Mouse (Mus musculus): ENCODE results near the gene Ush2a. TPM values are rescaled to one million over a fixed set of nuclear protein-coding genes. Genes with fewer than 3 reads are reported as not detected.

Gene Ush2a
- polyA plus RNA-seq, 2 experiments, result 0.01 to 0.11 TPM

- no peak for TF ChIP-seq POLR2A (IDR thresholded peaks at IDR 0.05; ENCODE audit: borderline replicate concordance, extremely low read depth, insufficient read depth, insufficient read length)
- no peak overlapping the region for H3K9ac ChIP-seq (ENCODE audit: low read depth, low read length, severe bottlenecking)
- peaks cover 3% of the 10 kb centered on the region; the same call in 1 of the 2 replicates for H3K4me1 ChIP-seq (ENCODE audit: control insufficient read depth, insufficient read depth, low read length)
- DNase-seq (ENCODE audit: low spot score) (no peak), ATAC-seq (ENCODE audit: low FRiP score, low read depth) (no peak)
- no peaks in the 10 kb centered on the region for H3K36me3 ChIP-seq (ENCODE audit: control insufficient read depth, insufficient read depth, low read length)
- H3K4me2 ChIP-seq (replicated peaks; ENCODE audit: low read depth, low read length, severe bottlenecking), result no peak overlapping the region
- WGBS, result 55% methylated on average over 5 of the region's 5 CpGs
- H3K27ac ChIP-seq (replicated peaks; ENCODE audit: low read depth, low read length), result no peak overlapping the region
- H3K4me3 ChIP-seq (replicated peaks; ENCODE audit: low read length), result no peak overlapping the region
- no peaks in the 10 kb centered on the region for H3K9me3 ChIP-seq (ENCODE audit: control insufficient read depth, low read length)
- no peaks in the 10 kb centered on the region for H3K27me3 ChIP-seq (ENCODE audit: control insufficient read depth, insufficient read depth, low read length)
These were observed 686.0 kb downstream of the Ush2a start for GRCm38 (mm10) chr1:188947794-188948193.

GRCm38 (mm10) chr1:188948276-188948675 is 686.5 kb downstream of the Ush2a start:
- no peak for DNase-seq (ENCODE audit: low spot score)
- Histone ChIP-seq H3K36me3 (ENCODE audit: control insufficient read depth, insufficient read depth, low read length) (no peaks in the 10 kb centered on the region), H3K27me3 (ENCODE audit: control insufficient read depth, insufficient read depth, low read length) (no peaks in the 10 kb centered on the region), H3K4me2 (replicated peaks; ENCODE audit: low read depth, low read length, severe bottlenecking) (no peak overlapping the region), H3K4me1 (ENCODE audit: control insufficient read depth, insufficient read depth, low read length) (peaks cover 3% of the 10 kb centered on the region; the same call in 1 of the 2 replicates), H3K27ac (replicated peaks; ENCODE audit: low read depth, low read length) (no peak overlapping the region), H3K9me3 (ENCODE audit: control insufficient read depth, low read length) (no peaks in the 10 kb centered on the region), H3K4me3 (replicated peaks; ENCODE audit: low read length) (no peak overlapping the region), H3K9ac (ENCODE audit: low read depth, low read length, severe bottlenecking) (no peak overlapping the region)
- ATAC-seq (ENCODE audit: low FRiP score, low read depth), result no peak
- 77% methylated on average over 9 of the region's 9 CpGs for WGBS
- no peak for TF ChIP-seq POLR2A (IDR thresholded peaks at IDR 0.05; ENCODE audit: borderline replicate concordance, extremely low read depth, insufficient read depth, insufficient read length)

- Histone ChIP-seq H3K27ac (replicated peaks; ENCODE audit: low read depth, low read length) (no peak overlapping the region), H3K4me1 (ENCODE audit: control insufficient read depth, insufficient read depth, low read length) (no peaks in the 10 kb centered on the region), H3K9me3 (ENCODE audit: control insufficient read depth, low read length) (no peaks in the 10 kb centered on the region), H3K4me3 (replicated peaks; ENCODE audit: low read length) (no peak overlapping the region), H3K9ac (ENCODE audit: low read depth, low read length, severe bottlenecking) (no peak overlapping the region), H3K36me3 (ENCODE audit: control insufficient read depth, insufficient read depth, low read length) (no peaks in the 10 kb centered on the region), H3K4me2 (replicated peaks; ENCODE audit: low read depth, low read length, severe bottlenecking) (no peak overlapping the region), H3K27me3 (ENCODE audit: control insufficient read depth, insufficient read depth, low read length) (no peaks in the 10 kb centered on the region)
- no peak for TF ChIP-seq POLR2A (IDR thresholded peaks at IDR 0.05; ENCODE audit: borderline replicate concordance, extremely low read depth, insufficient read depth, insufficient read length)
- DNase-seq (ENCODE audit: low spot score) (no peak), ATAC-seq (ENCODE audit: low FRiP score, low read depth) (no peak)
- WGBS, result 93% methylated on average over 6 of the region's 6 CpGs
These were observed 689.3 kb downstream of the Ush2a start for GRCm38 (mm10) chr1:188951091-188951490.

- H3K36me3 ChIP-seq (ENCODE audit: control insufficient read depth, insufficient read depth, low read length), result no peaks in the 10 kb centered on the region
- 85% methylated on average over 4 of the region's 4 CpGs for WGBS
- no peak overlapping the region for H3K4me2 ChIP-seq (replicated peaks; ENCODE audit: low read depth, low read length, severe bottlenecking)
- no peak overlapping the region for H3K4me3 ChIP-seq (replicated peaks; ENCODE audit: low read length)
- no peak overlapping the region for H3K9ac ChIP-seq (ENCODE audit: low read depth, low read length, severe bottlenecking)
- DNase-seq (ENCODE audit: low spot score), result no peak
- no peak for ATAC-seq (ENCODE audit: low FRiP score, low read depth)
- no peaks in the 10 kb centered on the region for H3K9me3 ChIP-seq (ENCODE audit: control insufficient read depth, low read length)
- TF ChIP-seq POLR2A (IDR thresholded peaks at IDR 0.05; ENCODE audit: borderline replicate concordance, extremely low read depth, insufficient read depth, insufficient read length), result no peak
- no peak overlapping the region for H3K27ac ChIP-seq (replicated peaks; ENCODE audit: low read depth, low read length)
- H3K27me3 ChIP-seq (ENCODE audit: control insufficient read depth, insufficient read depth, low read length), result no peaks in the 10 kb centered on the region
- no peaks in the 10 kb centered on the region for H3K4me1 ChIP-seq (ENCODE audit: control insufficient read depth, insufficient read depth, low read length)
These were observed 690.7 kb downstream of the Ush2a start for GRCm38 (mm10) chr1:188952501-188952900.

- Histone ChIP-seq H3K27me3 (ENCODE audit: control insufficient read depth, insufficient read depth, low read length) (no peaks in the 10 kb centered on the region), H3K9ac (ENCODE audit: low read depth, low read length, severe bottlenecking) (no peak overlapping the region), H3K27ac (replicated peaks; ENCODE audit: low read depth, low read length) (no peak overlapping the region), H3K9me3 (ENCODE audit: control insufficient read depth, low read length) (no peaks in the 10 kb centered on the region), H3K36me3 (ENCODE audit: control insufficient read depth, insufficient read depth, low read length) (peaks cover 82% of the 10 kb centered on the region), H3K4me2 (replicated peaks; ENCODE audit: low read depth, low read length, severe bottlenecking) (no peak overlapping the region), H3K4me3 (replicated peaks; ENCODE audit: low read length) (no peak overlapping the region), H3K4me1 (ENCODE audit: control insufficient read depth, insufficient read depth, low read length) (no peaks in the 10 kb centered on the region)
- DNase-seq (ENCODE audit: low spot score), result no peak
- WGBS, result 93% methylated on average over 6 of the region's 6 CpGs
- no peak for TF ChIP-seq POLR2A (IDR thresholded peaks at IDR 0.05; ENCODE audit: borderline replicate concordance, extremely low read depth, insufficient read depth, insufficient read length)
- no peak for ATAC-seq (ENCODE audit: low FRiP score, low read depth)
These were observed 711.3 kb downstream of the Ush2a start for GRCm38 (mm10) chr1:188973078-188973477.

- TF ChIP-seq POLR2A (IDR thresholded peaks at IDR 0.05; ENCODE audit: borderline replicate concordance, extremely low read depth, insufficient read depth, insufficient read length), result no peak
- Histone ChIP-seq H3K27me3 (ENCODE audit: control insufficient read depth, insufficient read depth, low read length) (no peaks in the 10 kb centered on the region), H3K9me3 (ENCODE audit: control insufficient read depth, low read length) (no peaks in the 10 kb centered on the region), H3K4me3 (replicated peaks; ENCODE audit: low read length) (no peak overlapping the region), H3K4me2 (replicated peaks; ENCODE audit: low read depth, low read length, severe bottlenecking) (no peak overlapping the region), H3K9ac (ENCODE audit: low read depth, low read length, severe bottlenecking) (no peak overlapping the region), H3K4me1 (ENCODE audit: control insufficient read depth, insufficient read depth, low read length) (no peaks in the 10 kb centered on the region), H3K36me3 (ENCODE audit: control insufficient read depth, insufficient read depth, low read length) (peaks cover 83% of the 10 kb centered on the region), H3K27ac (replicated peaks; ENCODE audit: low read depth, low read length) (no peak overlapping the region)
- ATAC-seq (ENCODE audit: low FRiP score, low read depth) (no peak), DNase-seq (ENCODE audit: low spot score) (no peak)
- 93% methylated on average over 16 of the region's 16 CpGs for WGBS
These were observed 712.1 kb downstream of the Ush2a start for GRCm38 (mm10) chr1:188973926-188974325.
